Mouse (Mus musculus): ENCODE measurements around the gene Tfdp1. TPM values are rescaled to one million over a fixed set of nuclear protein-coding genes. Genes with fewer than 3 reads are reported as not detected.

Tfdp1 gene
- polyA plus RNA-seq, 1 experiment from 2014 or later: 87.2 TPM

DNA sequence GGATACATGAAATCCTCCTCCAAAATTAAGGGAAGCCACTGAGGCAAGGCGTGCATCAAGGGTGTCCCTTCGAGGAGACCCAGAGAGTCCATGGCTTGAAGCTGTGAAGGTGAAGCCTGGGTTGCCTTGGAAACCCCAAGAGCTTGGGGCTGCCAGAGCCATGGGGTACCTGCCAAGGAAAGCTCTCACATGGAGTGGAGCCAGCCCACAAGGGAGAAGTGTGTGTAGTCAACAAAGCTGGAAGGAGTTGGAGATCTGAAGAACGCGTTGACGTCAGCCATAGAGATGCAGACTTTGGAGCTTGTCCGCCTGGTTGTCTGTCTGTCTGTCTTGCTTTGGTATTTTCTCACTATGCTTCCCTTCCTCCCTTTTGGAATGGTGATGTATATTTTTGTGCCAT lies 82.4 kb downstream of the Tfdp1 start:
- 91% methylated on average over 6 of the region's 6 CpGs for WGBS
- no peak overlapping the region for H3K4me3 ChIP-seq (ENCODE audit: low read depth, low read length)
- H3K27ac ChIP-seq (ENCODE audit: low read length): no peak overlapping the region
- no peak overlapping the region for H3K4me2 ChIP-seq (ENCODE audit: low read length)
- H3K9me3 ChIP-seq (replicated peaks; ENCODE audit: control insufficient read depth, low read length, poor library complexity, severe bottlenecking): no peaks in the 10 kb centered on the region
- no peaks in the 10 kb centered on the region for H3K36me3 ChIP-seq (ENCODE audit: control insufficient read depth, insufficient read depth, low read length)
- no peak for ATAC-seq
- no peaks in the 10 kb centered on the region for H3K27me3 ChIP-seq (ENCODE audit: control insufficient read depth, insufficient read depth, low read depth, low read length)
- no peak overlapping the region for H3K9ac ChIP-seq (ENCODE audit: low read depth, low read length)
- H3K4me1 ChIP-seq (ENCODE audit: control insufficient read depth, insufficient read depth, low read length): no peaks in the 10 kb centered on the region

DNA sequence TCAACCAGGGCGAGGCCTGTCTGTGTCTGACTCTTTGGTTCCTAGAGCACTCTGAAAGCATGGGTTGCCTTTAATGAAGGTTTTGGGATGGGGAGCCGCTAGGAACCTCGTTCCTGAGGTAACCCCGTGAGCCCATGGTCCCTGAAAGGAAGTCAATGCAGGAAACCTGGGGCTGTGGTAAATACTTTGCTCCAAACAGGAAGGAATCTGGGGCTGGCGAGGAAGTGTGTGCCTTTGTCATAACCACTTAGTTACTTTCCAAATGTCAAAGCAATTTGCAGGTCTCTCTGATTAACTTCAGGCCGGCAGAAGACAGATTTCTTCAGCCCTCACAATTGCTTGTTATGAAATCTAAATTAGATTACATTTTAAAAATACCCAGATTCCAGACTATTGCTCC lies 88.8 kb downstream of the Tfdp1 start:
- Histone ChIP-seq H3K4me2 (ENCODE audit: low read length) (no peak overlapping the region), H3K4me3 (ENCODE audit: low read depth, low read length) (no peak overlapping the region), H3K9ac (ENCODE audit: low read depth, low read length) (no peak overlapping the region), H3K27me3 (ENCODE audit: control insufficient read depth, insufficient read depth, low read depth, low read length) (no peaks in the 10 kb centered on the region), H3K36me3 (ENCODE audit: control insufficient read depth, insufficient read depth, low read length) (no peaks in the 10 kb centered on the region), H3K9me3 (replicated peaks; ENCODE audit: control insufficient read depth, low read length, poor library complexity, severe bottlenecking) (no peaks in the 10 kb centered on the region), H3K27ac (ENCODE audit: low read length) (no peak overlapping the region), H3K4me1 (ENCODE audit: control insufficient read depth, insufficient read depth, low read length) (no peaks in the 10 kb centered on the region)
- WGBS: 77% methylated on average over 6 of the region's 6 CpGs
- ATAC-seq: no peak

Other genes starting within 250 kb of the Tfdp1 start
- gene Pcid2, start 233.3 kb upstream of the Tfdp1 start, polyA plus RNA-seq (2015; fragmentation: Nextera tagmentation; extraction: Ambion mirVana): 38.6 and 42.3 TPM in 2 replicates
- gene Cul4a, start 233.1 kb upstream of the Tfdp1 start, polyA plus RNA-seq (2015; fragmentation: Nextera tagmentation; extraction: Ambion mirVana): 72.9 and 77.1 TPM in 2 replicates
- gene Lamp1, start 179.6 kb upstream of the Tfdp1 start, polyA plus RNA-seq (2015; fragmentation: Nextera tagmentation; extraction: Ambion mirVana): 263 and 294 TPM in 2 replicates
- 16.9 and 19.7 TPM in 2 replicates for gene Grtp1, start 138.1 kb upstream of the Tfdp1 start, polyA plus RNA-seq (2015; fragmentation: Nextera tagmentation; extraction: Ambion mirVana)
- 0.29 TPM in 1 of 2 replicates, not detected in the other for gene Adprhl1, start 84.6 kb upstream of the Tfdp1 start, polyA plus RNA-seq (2015; fragmentation: Nextera tagmentation; extraction: Ambion mirVana)
- 35.5 and 35.9 TPM in 2 replicates for gene Dcun1d2, start 50.6 kb upstream of the Tfdp1 start, polyA plus RNA-seq (2015; fragmentation: Nextera tagmentation; extraction: Ambion mirVana)
- gene Tmco3, start 50.6 kb upstream of the Tfdp1 start, polyA plus RNA-seq (2015; fragmentation: Nextera tagmentation; extraction: Ambion mirVana): 45.1 and 54.1 TPM in 2 replicates
- gene Atp4b, start 58.1 kb downstream of the Tfdp1 start, polyA plus RNA-seq (2015; fragmentation: Nextera tagmentation; extraction: Ambion mirVana): not detected in 2 replicates
- gene Grk1, start 66.3 kb downstream of the Tfdp1 start, polyA plus RNA-seq (2015; fragmentation: Nextera tagmentation; extraction: Ambion mirVana): not detected in 2 replicates
- 0.32 and 1.0 TPM in 2 replicates for gene Tmem255b, start 96.4 kb downstream of the Tfdp1 start, polyA plus RNA-seq (2015; fragmentation: Nextera tagmentation; extraction: Ambion mirVana)
- 37.7 and 45.7 TPM in 2 replicates for gene Gas6, start 155.7 kb downstream of the Tfdp1 start, polyA plus RNA-seq (2015; fragmentation: Nextera tagmentation; extraction: Ambion mirVana)
- not detected in 2 replicates for gene 1700029H14Rik, start 223.7 kb downstream of the Tfdp1 start, polyA plus RNA-seq (2015; fragmentation: Nextera tagmentation; extraction: Ambion mirVana)

Measured in midbrain, embryonic 16.5 days (tissue).